Comparison of ENCODE assay signal across 8 mouse cellular contexts in genomic region chr3:57625275-57625997, GRCm38 (mm10). TPM values are rescaled to one million over a fixed set of nuclear protein-coding genes. Genes with fewer than 3 reads are reported as not detected.
A peak's percentile ranks its signal among the peaks of the same experiment; 100 is the strongest.
DNase-seq lines count a peak whose midpoint lies in the region; ATAC-seq and TF ChIP-seq lines count a peak whose summit lies in the region.

No protein-coding gene starts in this region.

- H3K27ac ChIP-seq in embryonic facial prominence, embryonic 10.5 days (replicated peaks): peak overlapping the region; percentile 59
- no peak overlapping the region for H3K27ac ChIP-seq in kidney, adult 2 months (ENCODE audit: insufficient read depth, low read depth, low read length)
- H3K27ac ChIP-seq in limb, embryonic 11.5 days (replicated peaks; ENCODE audit: low read depth, low read length): no peak overlapping the region
- H3K27ac ChIP-seq in midbrain, embryonic 15.5 days: 0 out of 2 replicates have a peak overlapping the region, but pooled peaks have one; percentile 10
- H3K27ac ChIP-seq in spleen, adult 2 months (ENCODE audit: insufficient read depth, low read length): no peak overlapping the region

- TF ChIP-seq POLR2A in kidney, adult 2 months (IDR thresholded peaks at IDR 0.05; ENCODE audit: low read depth, low read length): no peak
- TF ChIP-seq POLR2A in spleen, adult 2 months (IDR thresholded peaks at IDR 0.05; ENCODE audit: low read depth, low read length): no peak

- peak overlapping the region; percentile 33 for H3K4me3 ChIP-seq in embryonic facial prominence, embryonic 10.5 days
- peak overlapping the region; percentile 51; the same call in 1 of the 2 replicates for H3K4me3 ChIP-seq in kidney, adult 2 months (ENCODE audit: insufficient read depth, low read depth, low read length)
- H3K4me3 ChIP-seq in limb, embryonic 11.5 days (ENCODE audit: low read depth, low read length): no peak overlapping the region
- peak overlapping the region; percentile 30 for H3K4me3 ChIP-seq in midbrain, embryonic 15.5 days
- no peak overlapping the region for H3K4me3 ChIP-seq in spleen, adult 2 months (ENCODE audit: extremely low read depth, insufficient read depth, insufficient read length)

- peak; percentile 51; the same call in 1 of the 2 replicates for ATAC-seq in limb, embryonic 11.5 days (ENCODE audit: insufficient number of reproducible peaks, low FRiP score, low TSS enrichment, low read depth)
- peak; percentile 82 for ATAC-seq in midbrain, embryonic 15.5 days (replicated peaks)

- 32% methylated on average over 21 of the region's 21 CpGs for WGBS in embryonic facial prominence, embryonic 10.5 days
- 27% methylated on average over 21 of the region's 21 CpGs for WGBS in kidney, adult 2 months
- 36% methylated on average over 21 of the region's 21 CpGs for WGBS in limb, embryonic 11.5 days
- 12% methylated on average over 21 of the region's 21 CpGs for WGBS in midbrain, embryonic 15.5 days
- 42% methylated on average over 21 of the region's 21 CpGs for WGBS in spleen, adult 2 months

- H3K36me3 ChIP-seq in embryonic facial prominence, embryonic 10.5 days (replicated peaks): no peaks in the 10 kb centered on the region
- H3K36me3 ChIP-seq in kidney, adult 2 months (ENCODE audit: control insufficient read depth, insufficient read depth, low read length): no peaks in the 10 kb centered on the region
- H3K36me3 ChIP-seq in limb, embryonic 11.5 days (ENCODE audit: control insufficient read depth, insufficient read depth, low read length): no peaks in the 10 kb centered on the region
- H3K36me3 ChIP-seq in midbrain, embryonic 15.5 days (replicated peaks): no peaks in the 10 kb centered on the region
- H3K36me3 ChIP-seq in spleen, adult 2 months (ENCODE audit: control insufficient read depth, insufficient read depth, low read length): no peaks in the 10 kb centered on the region

- no peaks in the 10 kb centered on the region for H3K9me3 ChIP-seq in embryonic facial prominence, embryonic 10.5 days
- no peaks in the 10 kb centered on the region for H3K9me3 ChIP-seq in limb, embryonic 11.5 days (ENCODE audit: control insufficient read depth, low read length)
- H3K9me3 ChIP-seq in midbrain, embryonic 15.5 days: no peaks in the 10 kb centered on the region

- DNase-seq in 3134 (ENCODE audit: extremely low read depth, insufficient read length, low spot score): peak; percentile 65
- DNase-seq in adrenal gland, adult 8-10 months: peak; percentile 13
- peak; percentile 77 for DNase-seq in embryonic facial prominence, embryonic 10.5 days (ENCODE audit: low spot score)
- DNase-seq in heart, adult 8-10 months (ENCODE audit: low spot score): peak; percentile 85
- DNase-seq in kidney, adult 2 months: peak; percentile 75
- peak; percentile 84 for DNase-seq in limb, embryonic 11.5 days (ENCODE audit: low spot score)
- peak; percentile 9 to 11 for DNase-seq in spleen, adult 2 months (ENCODE audit: low read depth in 1 of 2, low spot score in 2 of 2)

- TF ChIP-seq CTCF in kidney, adult 2 months (conservative IDR thresholded peaks at IDR 0.05; ENCODE audit: insufficient read depth, insufficient read length, low read depth, low read length): peak; percentile 21; the same call in 1 of the 2 replicates
- TF ChIP-seq CTCF in spleen, adult 2 months (IDR thresholded peaks at IDR 0.05; ENCODE audit: extremely low read depth, insufficient read depth, insufficient read length, insufficient replicate concordance): peak; percentile 43; the same call in 1 of the 2 replicates

- 0 out of 2 replicates have a peak overlapping the region, but pooled peaks have one; percentile 17 for H3K9ac ChIP-seq in limb, embryonic 11.5 days (ENCODE audit: low read length)
- H3K9ac ChIP-seq in midbrain, embryonic 15.5 days: no peak overlapping the region

- no peaks in the 10 kb centered on the region for H3K27me3 ChIP-seq in embryonic facial prominence, embryonic 10.5 days (replicated peaks; ENCODE audit: low read depth, poor library complexity, severe bottlenecking)
- H3K27me3 ChIP-seq in kidney, adult 2 months (replicated peaks; ENCODE audit: control insufficient read depth, insufficient read depth, low read length): no peaks in the 10 kb centered on the region
- no peaks in the 10 kb centered on the region for H3K27me3 ChIP-seq in limb, embryonic 11.5 days (ENCODE audit: control insufficient read depth, insufficient read depth, low read length)
- H3K27me3 ChIP-seq in midbrain, embryonic 15.5 days (replicated peaks): no peaks in the 10 kb centered on the region
- H3K27me3 ChIP-seq in spleen, adult 2 months (ENCODE audit: control insufficient read depth, insufficient read depth, low read length): no peaks in the 10 kb centered on the region

- peaks cover 8% of the 10 kb centered on the region; the same call in 1 of the 2 replicates for H3K4me1 ChIP-seq in embryonic facial prominence, embryonic 10.5 days
- H3K4me1 ChIP-seq in kidney, adult 2 months (ENCODE audit: control insufficient read depth, insufficient read depth, low read length): peaks cover 3% of the 10 kb centered on the region; the same call in 1 of the 2 replicates
- no peaks in the 10 kb centered on the region for H3K4me1 ChIP-seq in limb, embryonic 11.5 days (ENCODE audit: control insufficient read depth, insufficient read depth, low read length)
- 0 out of 2 replicates have a peak, but pooled peaks cover 4% of the 10 kb centered on the region for H3K4me1 ChIP-seq in midbrain, embryonic 15.5 days
- no peaks in the 10 kb centered on the region for H3K4me1 ChIP-seq in spleen, adult 2 months (ENCODE audit: control insufficient read depth, insufficient read depth, insufficient read length)

- H3K4me2 ChIP-seq in limb, embryonic 11.5 days (ENCODE audit: low read depth, severe bottlenecking): peak overlapping the region; percentile 19; the same call in 1 of the 2 replicates
- peak overlapping the region; percentile 63 for H3K4me2 ChIP-seq in midbrain, embryonic 15.5 days

RNA-seq across cellular contexts. Expression of gene Commd2, which starts 26.1 kb away (rescaled TPM):
- total RNA-seq in adrenal gland, adult 8-10 months (2022): 10 to 100 TPM; 26.6 to 30.9 (median 29.1) TPM
- polyA plus RNA-seq in embryonic facial prominence, embryonic 10.5 days (2016; fragmentation: Nextera tagmentation; extraction: Ambion mirVana): 96.5 and 99.4 TPM in 2 replicates
- 10 to 100 TPM; 12.3 to 16.1 (median 12.9) TPM for total RNA-seq in heart, adult 8-10 months (2022)
- 24.2 and 26.1 TPM in 2 replicates for polyA plus RNA-seq in kidney, adult 2 months (2012; rRNA removed)
- 77.3 and 84.7 TPM in 2 replicates for polyA plus RNA-seq in limb, embryonic 11.5 days (2014; fragmentation: Nextera tagmentation; extraction: Ambion mirVana)
- polyA plus RNA-seq in midbrain, embryonic 15.5 days (2015; fragmentation: Nextera tagmentation; extraction: Ambion mirVana): 56.1 and 59.2 TPM in 2 replicates
- 10.4 and 11.5 TPM in 2 replicates for polyA plus RNA-seq in spleen, adult 2 months (2012; rRNA removed)

RNA-seq across cellular contexts. Expression of gene Wwtr1, which starts 49.7 kb away (rescaled TPM):
- total RNA-seq in adrenal gland, adult 8-10 months (2022): 10 to 100 TPM; 34.4 to 44.0 (median 37.2) TPM
- polyA plus RNA-seq in embryonic facial prominence, embryonic 10.5 days (2016; fragmentation: Nextera tagmentation; extraction: Ambion mirVana): 10.5 and 11.9 TPM in 2 replicates
- total RNA-seq in heart, adult 8-10 months (2022): 10 to 100 TPM; 39.7 to 50.1 (median 46.3) TPM
- polyA plus RNA-seq in kidney, adult 2 months (2012; rRNA removed): 29.6 and 31.2 TPM in 2 replicates
- 11.2 and 12.0 TPM in 2 replicates for polyA plus RNA-seq in limb, embryonic 11.5 days (2014; fragmentation: Nextera tagmentation; extraction: Ambion mirVana)
- polyA plus RNA-seq in midbrain, embryonic 15.5 days (2015; fragmentation: Nextera tagmentation; extraction: Ambion mirVana): 7.5 and 7.9 TPM in 2 replicates
- 3.8 and 4.5 TPM in 2 replicates for polyA plus RNA-seq in spleen, adult 2 months (2012; rRNA removed)

Comparison
In these comparisons a context has a peak if more than half of its experiments do, and no peak if none do; other contexts are left out.
1. DNase-seq: peak in every context shown above with its lines; median percentile 85 in heart, adult 8-10 months; 84 in limb, embryonic 11.5 days; 77 in embryonic facial prominence, embryonic 10.5 days; 75 in kidney, adult 2 months; 65 in 3134; 13 in adrenal gland, adult 8-10 months; 10 in spleen, adult 2 months.
2. H3K27ac ChIP-seq: peak in embryonic facial prominence, embryonic 10.5 days (single experiment) and midbrain, embryonic 15.5 days (single experiment); none in kidney, adult 2 months (single experiment), limb, embryonic 11.5 days (single experiment) and spleen, adult 2 months (single experiment).
3. H3K4me3 ChIP-seq: peak in embryonic facial prominence, embryonic 10.5 days (single experiment), kidney, adult 2 months (single experiment) and midbrain, embryonic 15.5 days (single experiment); none in limb, embryonic 11.5 days (single experiment) and spleen, adult 2 months (single experiment).